Mouse (Mus musculus): ENCODE results near the gene Spata45. TPM values are rescaled to one million over a fixed set of nuclear protein-coding genes. Genes with fewer than 3 reads are reported as not detected.

Gene Spata45
- polyA plus RNA-seq, 1 experiment = not detected

- no peaks in the 10 kb centered on the region for H3K4me1 ChIP-seq (ENCODE audit: control insufficient read depth, insufficient read depth, low read length)
- no peak for TF ChIP-seq CTCF (IDR thresholded peaks at IDR 0.05; ENCODE audit: borderline replicate concordance, insufficient read depth, low read depth, low read length)
- TF ChIP-seq POLR2A (IDR thresholded peaks at IDR 0.05; ENCODE audit: borderline replicate concordance, insufficient read depth, low read length) = no peak
- H3K27me3 ChIP-seq (ENCODE audit: control insufficient read depth, insufficient read depth, low read length) = no peaks in the 10 kb centered on the region
- DNase-seq = no peak
- H3K4me3 ChIP-seq (replicated peaks; ENCODE audit: insufficient read depth, low read depth, low read length) = no peak overlapping the region
- no peak overlapping the region for H3K27ac ChIP-seq (ENCODE audit: insufficient read depth, low read length)
- WGBS = 90% methylated on average over 5 of the region's 5 CpGs
These were observed 51.5 kb downstream of the Spata45 start for GRCm38 (mm10) chr1:191087955-191088354.

GRCm38 (mm10) chr1:191089355-191089754 lies 52.9 kb downstream of the Spata45 start:
- Histone ChIP-seq H3K4me3 (replicated peaks; ENCODE audit: insufficient read depth, low read depth, low read length) (no peak overlapping the region), H3K27me3 (ENCODE audit: control insufficient read depth, insufficient read depth, low read length) (no peaks in the 10 kb centered on the region), H3K4me1 (ENCODE audit: control insufficient read depth, insufficient read depth, low read length) (no peaks in the 10 kb centered on the region), H3K27ac (ENCODE audit: insufficient read depth, low read length) (no peak overlapping the region)
- no peak for DNase-seq
- TF ChIP-seq CTCF (IDR thresholded peaks at IDR 0.05; ENCODE audit: borderline replicate concordance, insufficient read depth, low read depth, low read length) (no peak), POLR2A (IDR thresholded peaks at IDR 0.05; ENCODE audit: borderline replicate concordance, insufficient read depth, low read length) (no peak)
- WGBS = 76% methylated on average over 6 of the region's 6 CpGs

- Histone ChIP-seq H3K4me1 (ENCODE audit: control insufficient read depth, insufficient read depth, low read length) (no peaks in the 10 kb centered on the region), H3K27me3 (ENCODE audit: control insufficient read depth, insufficient read depth, low read length) (no peaks in the 10 kb centered on the region), H3K4me3 (replicated peaks; ENCODE audit: insufficient read depth, low read depth, low read length) (no peak overlapping the region), H3K27ac (ENCODE audit: insufficient read depth, low read length) (no peak overlapping the region)
- no peak for DNase-seq
- WGBS = 78% methylated on average over 8 of the region's 8 CpGs
- TF ChIP-seq POLR2A (IDR thresholded peaks at IDR 0.05; ENCODE audit: borderline replicate concordance, insufficient read depth, low read length) = no peak
These were observed 55.6 kb downstream of the Spata45 start for GRCm38 (mm10) chr1:191092050-191092449.

Other genes with a start within 250 kb of the Spata45 start
- gene Rps6kc1, start 124.9 kb upstream of the Spata45 start, polyA plus RNA-seq (2012; rRNA removed) = 23.4 and 24.3 TPM in 2 replicates
- gene Angel2, start 111.5 kb upstream of the Spata45 start, polyA plus RNA-seq (2012; rRNA removed) = 50.1 and 50.7 TPM in 2 replicates
- gene Vash2, start 57.3 kb upstream of the Spata45 start, polyA plus RNA-seq (2012; rRNA removed) = 3.0 TPM in 2 replicates
- 24.0 and 24.3 TPM in 2 replicates for gene Flvcr1, start 10.5 kb upstream of the Spata45 start, polyA plus RNA-seq (2012; rRNA removed)
- gene Tatdn3, start 26.3 kb downstream of the Spata45 start, polyA plus RNA-seq (2012; rRNA removed) = 54.4 and 57.9 TPM in 2 replicates
- gene Nsl1, start 26.4 kb downstream of the Spata45 start, polyA plus RNA-seq (2012; rRNA removed) = 0.57 and 0.59 TPM in 2 replicates
- 0.62 and 0.85 TPM in 2 replicates for gene Batf3, start 61.2 kb downstream of the Spata45 start, polyA plus RNA-seq (2012; rRNA removed)
- not detected in 2 replicates for gene Fam71a, start 128.2 kb downstream of the Spata45 start, polyA plus RNA-seq (2012; rRNA removed)
- gene Atf3, start 181.4 kb downstream of the Spata45 start, polyA plus RNA-seq (2012; rRNA removed) = 1.00 and 1.1 TPM in 2 replicates